Mouse (Mus musculus) bone marrow, adult 2 months (tissue): ENCODE measurements around the gene Eif2d.

Source experiments
- CTCF ChIP-seq: fragments of 200-500 bp; IDR thresholded peaks from 2 replicates; pipeline ENCODE4 v1.5.1; 2011; ENCODE audit warnings: low read length, control low read depth; ENCODE audit not compliant: control insufficient read depth, insufficient read depth
- POLR2A ChIP-seq: fragments of 200-500 bp; IDR thresholded peaks from 2 replicates; pipeline ENCODE4 v1.6.1; 2011; ENCODE audit warnings: low read depth, mild to moderate bottlenecking, control low read depth, low read length, borderline replicate concordance; ENCODE audit not compliant: control insufficient read depth

- no peak for TF ChIP-seq CTCF
- TF ChIP-seq POLR2A: no peak
Observed at GRCm38 (mm10) chr1:131112576-131112975, 40.4 kb upstream of the Eif2d start.
